Mouse (Mus musculus) CH12.LX (cell line): ENCODE data around the gene C1qbp.

Experiments used
- CTCF ChIP-seq, 2 experiments: IDR thresholded peaks in 1 of 2; conservative IDR thresholded peaks in 1 of 2; 2 replicates each; pipeline ENCODE4 v1.5.1; 2011 to 2012; ENCODE audit warnings: low read depth in 2 of 2, low read length in 2 of 2, improper control_type of control experiment in 1 of 2, inconsistent platforms in 1 of 2, mild to moderate bottlenecking in 1 of 2, moderate library complexity in 1 of 2
- EP300 ChIP-seq: IDR thresholded peaks from 2 replicates; pipeline ENCODE4 v1.6.1; 2011; ENCODE audit warnings: low read length, improper control_type of control experiment
- JUND ChIP-seq: conservative IDR thresholded peaks from 2 replicates; pipeline ENCODE4 v1.6.1; 2011; ENCODE audit warnings: low read depth, low read length, improper control_type of control experiment
- POLR2A ChIP-seq: IDR thresholded peaks from 2 replicates; pipeline ENCODE4 v1.6.1; 2011; ENCODE audit warnings: low read depth, mild to moderate bottlenecking, improper control_type of control experiment, low read length
- RCOR1 ChIP-seq: conservative IDR thresholded peaks from 2 replicates; pipeline ENCODE4 v1.6.1; 2012; ENCODE audit warnings: low read depth, mild to moderate bottlenecking, inconsistent platforms, low read length, improper control_type of control experiment
- SIN3A ChIP-seq: IDR thresholded peaks from 2 replicates; pipeline ENCODE4 v1.6.1; 2012; ENCODE audit warnings: low read length, improper control_type of control experiment, inconsistent platforms
- TCF12 ChIP-seq: IDR thresholded peaks from 2 replicates; pipeline ENCODE4 v1.6.1; 2014; ENCODE audit warnings: low read depth, mild to moderate bottlenecking, inconsistent platforms, low read length, improper control_type of control experiment
- ZKSCAN1 ChIP-seq: IDR thresholded peaks from 2 replicates; pipeline ENCODE4 v1.6.1; 2012; ENCODE audit warnings: low read depth, inconsistent platforms, low read length, improper control_type of control experiment, borderline replicate concordance
- ZMIZ1 ChIP-seq: IDR thresholded peaks from 2 replicates; pipeline ENCODE4 v1.6.1; 2012; ENCODE audit warnings: low read depth, mild to moderate bottlenecking, inconsistent platforms, low read length, improper control_type of control experiment

GRCm38 (mm10) chr11:70964222-70964907 is 18.5 kb downstream of the C1qbp start:
- TF ChIP-seq POLR2A (no peak), CTCF (conservative IDR thresholded peaks at IDR 0.05 in 1 of 2, IDR thresholded peaks at IDR 0.05 in 1 of 2; ENCODE audit: low read depth in 2 of 2, low read length in 2 of 2) (no peak), TCF12 (no peak), EP300 (no peak), ZMIZ1 (no peak), SIN3A (no peak), ZKSCAN1 (no peak), JUND (no peak), RCOR1 (no peak)
